Mouse (Mus musculus): ENCODE results near the gene Stfa2l1. TPM values are rescaled to one million over a fixed set of nuclear protein-coding genes. Genes with fewer than 3 reads are reported as not detected.

The Stfa2l1 gene
- not detected in 2 replicates for polyA plus RNA-seq (2021; fragmentation: Nextera tagmentation)
- long read RNA-seq, experiment 1, result 0 reads
- long read RNA-seq, experiment 2, result 0 reads

DNA sequence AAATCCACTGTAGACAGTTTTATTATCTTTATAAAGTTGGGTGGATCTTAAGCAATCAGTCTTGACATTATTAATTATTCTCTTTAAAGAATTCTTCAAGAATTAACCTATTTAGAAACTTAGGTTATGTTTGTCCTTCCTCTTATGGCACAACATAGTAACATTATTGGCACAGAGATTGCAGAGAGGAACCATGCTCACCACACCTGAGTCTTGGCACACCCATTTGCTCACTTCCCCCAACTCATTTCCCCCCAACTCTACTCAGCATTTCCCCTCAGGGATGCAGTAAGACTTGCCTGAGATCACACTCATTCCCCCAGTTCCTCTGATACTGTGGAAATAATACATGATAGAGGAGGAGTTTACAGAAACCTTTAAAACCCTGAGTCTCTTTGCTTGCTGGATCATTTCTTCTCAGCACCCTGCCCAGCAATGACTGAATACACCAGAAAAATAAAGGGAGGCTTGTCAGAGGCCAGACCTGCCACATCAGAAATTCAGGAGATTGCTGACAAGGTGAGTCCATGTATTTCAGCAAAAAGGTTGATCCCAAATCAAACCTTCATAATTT lies at the start of gene Stfa2l1:
Stfa2l1 (plus strand) TSS at position 410 of the 574 bp plus-strand sequence.

DNA sequence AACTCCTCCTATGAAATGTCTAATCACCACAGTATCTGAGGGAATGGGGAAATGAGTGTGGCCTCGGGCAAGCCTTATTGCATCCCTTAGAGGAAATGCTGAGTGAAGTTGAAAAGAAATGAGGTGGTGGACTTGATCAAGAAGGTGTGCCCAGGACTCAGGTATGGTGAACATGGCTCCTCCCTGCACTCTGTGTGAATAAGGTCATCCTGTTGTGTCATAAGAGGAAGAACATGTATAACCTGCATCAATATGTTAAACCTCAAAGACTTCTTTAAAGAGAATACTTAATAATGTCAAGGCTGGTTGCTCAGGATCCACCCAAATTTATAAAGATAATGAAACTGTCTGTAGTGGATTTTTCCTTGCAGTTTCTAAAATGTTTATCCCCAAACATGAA lies 25.5 kb upstream of the Stfa2l1 start, which contains the start of gene Csta1:
Csta1 (minus strand) TSS at position 101 of the 400 bp plus-strand sequence.

DNA sequence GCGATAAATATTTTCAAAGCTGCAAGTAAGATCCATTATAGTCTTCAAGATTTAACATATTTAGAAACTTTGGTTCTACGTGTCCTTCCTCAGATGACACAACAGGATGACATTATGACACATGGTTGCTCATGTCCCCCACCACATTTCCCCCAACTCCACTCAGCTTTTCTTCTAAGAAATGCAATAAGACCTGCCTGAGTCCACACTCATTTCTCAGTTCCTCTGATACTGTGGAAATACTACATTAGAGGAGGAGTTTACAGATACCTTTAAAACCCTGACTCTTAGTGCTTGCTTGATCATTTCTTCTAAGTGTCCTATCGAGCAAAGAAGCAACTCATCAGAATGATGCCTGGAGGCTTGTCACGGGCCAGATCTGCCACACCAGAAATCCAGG lies 27.3 kb downstream of the Stfa2l1 start, which contains the start of gene Gm5483:
Gm5483 (plus strand) TSS at position 301 of the 400 bp plus-strand sequence.

GRCm38 (mm10) chr16:36209967-36210453 lies 53.4 kb downstream of the Stfa2l1 start, which contains the start of gene Gm5416:
TSS of gene Gm5416 (plus strand) at chr16:36210403.

Other genes with a start within 250 kb of the Stfa2l1 start
- gene Parp9, start 218.3 kb upstream of the Stfa2l1 start, polyA plus RNA-seq (2021; fragmentation: Nextera tagmentation), result 2.0 and 2.3 TPM in 2 replicates
- gene Dtx3l, start 217.7 kb upstream of the Stfa2l1 start, polyA plus RNA-seq (2021; fragmentation: Nextera tagmentation), result 1.4 and 1.7 TPM in 2 replicates
- 38.2 and 56.5 TPM in 2 replicates for gene Kpna1, start 178.1 kb upstream of the Stfa2l1 start, polyA plus RNA-seq (2021; fragmentation: Nextera tagmentation)
- gene Wdr5b, start 115.6 kb upstream of the Stfa2l1 start, polyA plus RNA-seq (2021; fragmentation: Nextera tagmentation), result 3.6 and 5.3 TPM in 2 replicates
- gene Fam162a, start 85.2 kb upstream of the Stfa2l1 start, polyA plus RNA-seq (2021; fragmentation: Nextera tagmentation), result 240 and 250 TPM in 2 replicates
- 23.1 and 26.5 TPM in 2 replicates for gene Ccdc58, start 85.1 kb upstream of the Stfa2l1 start, polyA plus RNA-seq (2021; fragmentation: Nextera tagmentation)
- gene Csta1, start 25.6 kb upstream of the Stfa2l1 start, polyA plus RNA-seq (2021; fragmentation: Nextera tagmentation), result not detected in 2 replicates
- gene Gm5483, start 27.4 kb downstream of the Stfa2l1 start, polyA plus RNA-seq (2021; fragmentation: Nextera tagmentation), result not detected in 2 replicates
- not detected in 2 replicates for gene Gm5416, start 53.6 kb downstream of the Stfa2l1 start, polyA plus RNA-seq (2021; fragmentation: Nextera tagmentation)
- gene 2010005H15Rik, start 64.7 kb downstream of the Stfa2l1 start, polyA plus RNA-seq (2021; fragmentation: Nextera tagmentation), result 0.63 TPM in 1 of 2 replicates, not detected in the other
- not detected in 2 replicates for gene Stfa1, start 120.1 kb downstream of the Stfa2l1 start, polyA plus RNA-seq (2021; fragmentation: Nextera tagmentation)
- not detected in 2 replicates for gene BC117090, start 177.5 kb downstream of the Stfa2l1 start, polyA plus RNA-seq (2021; fragmentation: Nextera tagmentation)
- gene BC100530, start 210.9 kb downstream of the Stfa2l1 start, polyA plus RNA-seq (2021; fragmentation: Nextera tagmentation), result not detected in 2 replicates